Mouse (Mus musculus) ES-E14 (cell line): ENCODE results near the gene Abi3. TPM values are rescaled to one million over a fixed set of nuclear protein-coding genes. Genes with fewer than 3 reads are reported as not detected.

Experiments used
- DNase-seq: peaks from one replicate; pipeline ENCODE4 v3.0.0-alpha.2; 2013; ENCODE audit warnings: low read depth, low spot score
- H3K27ac ChIP-seq: 2 replicates; pipeline ENCODE4 v1.5.1; 2012; ENCODE audit warnings: low read depth, mild to moderate bottlenecking, low read length, moderate library complexity, mixed read lengths; ENCODE audit not compliant: poor library complexity, insufficient read depth, severe bottlenecking
- H3K36me3 ChIP-seq: 2 replicates; pipeline ENCODE4 v1.6.1; 2012; ENCODE audit warnings: mild to moderate bottlenecking, low read length, moderate library complexity, mixed read lengths; ENCODE audit not compliant: control insufficient read depth, poor library complexity, insufficient read depth, severe bottlenecking
- H3K4me1 ChIP-seq, 2 experiments: fragments of 150-350 bp in 1 of 2; sonication (generic) in 1 of 2; 2 replicates each; pipeline ENCODE4 v1.6.1; 2012; ENCODE audit warnings: low read length in 2 of 2, mild to moderate bottlenecking in 1 of 2, mixed read lengths in 1 of 2; ENCODE audit not compliant: control insufficient read depth in 2 of 2, insufficient read depth in 2 of 2, poor library complexity in 1 of 2
- H3K4me3 ChIP-seq, 2 experiments: fragments of 150-350 bp in 1 of 2; sonication (generic) in 1 of 2; 2 replicates each; pipeline ENCODE4 v1.5.1; 2012; ENCODE audit warnings: low read length in 2 of 2, low read depth in 1 of 2, mild to moderate bottlenecking in 1 of 2, mixed read lengths in 1 of 2; ENCODE audit not compliant: insufficient read depth in 1 of 2, poor library complexity in 1 of 2, severe bottlenecking in 1 of 2
- H3K9ac ChIP-seq: 2 replicates; pipeline ENCODE4 v1.6.1; 2012; ENCODE audit warnings: low read depth, mild to moderate bottlenecking, low read length, mixed read lengths; ENCODE audit not compliant: poor library complexity, insufficient read depth, severe bottlenecking
- H3K9me3 ChIP-seq: fragments of 150-350 bp; sonication (generic); 2 replicates; pipeline ENCODE4 v1.6.1; 2012; ENCODE audit warnings: low read depth, mild to moderate bottlenecking, low read length; ENCODE audit not compliant: control insufficient read depth, insufficient read depth
- CHD2 ChIP-seq: IDR thresholded peaks from 2 replicates; pipeline ENCODE4 v1.6.1; 2014; ENCODE audit warnings: mild to moderate bottlenecking, low read depth, low read length, inconsistent platforms
- HCFC1 ChIP-seq: IDR thresholded peaks from 2 replicates; pipeline ENCODE4 v1.6.1; 2012; ENCODE audit warnings: low read length, inconsistent platforms, borderline replicate concordance; ENCODE audit not compliant: insufficient read depth
- MAFK ChIP-seq: IDR thresholded peaks from 2 replicates; pipeline ENCODE4 v1.6.1; 2014; ENCODE audit warnings: mild to moderate bottlenecking, low read depth, low read length, inconsistent platforms; ENCODE audit not compliant: insufficient read depth
- ZC3H11A ChIP-seq: IDR thresholded peaks from 2 replicates; pipeline ENCODE4 v1.6.1; 2012; ENCODE audit warnings: low read depth, mild to moderate bottlenecking, inconsistent platforms, low read length, borderline replicate concordance
- ZNF384 ChIP-seq: IDR thresholded peaks from 2 replicates; pipeline ENCODE4 v1.6.1; 2012; ENCODE audit warnings: low read depth, low read length, inconsistent platforms
- in situ Hi-C, 2 experiments: fragments of 600-800 bp; cut with MboI; formaldehyde crosslinking; loops; one replicate each; pipeline ENCODE4 v1.15.1; 2025; ENCODE audit warnings: low sequenced_read_pairs in 2 of 2, inconsistent platforms in 1 of 2; ENCODE audit not compliant: unreplicated experiment in 2 of 2
- total RNA-seq: library from RNA; depleted of rRNA; stranded (reverse); fragments of 300-350 nt; gene quantifications from 2 replicates; pipeline ENCODE4 v1.2.3, GENCODE M21; 2012

Gene Abi3
- total RNA-seq, 1 experiment: 1.3 TPM

GRCm38 (mm10) chr11:95853684-95854083 is 11.4 kb upstream of the Abi3 start:
- no peak overlapping the region for H3K9ac ChIP-seq
- H3K4me1 ChIP-seq: peaks cover 0 to 4% of the 10 kb centered on the region in 2 experiments; a peak in 1 of 4 replicates
- H3K36me3 ChIP-seq: no peaks in the 10 kb centered on the region
- H3K4me3 ChIP-seq: no peak overlapping the region
- TF ChIP-seq ZC3H11A (no peak), HCFC1 (no peak), CHD2 (no peak), ZNF384 (no peak), MAFK (no peak)
- DNase-seq: no peak
- in situ Hi-C loops: no loop called here
- no peak overlapping the region for H3K27ac ChIP-seq
- H3K9me3 ChIP-seq: no peaks in the 10 kb centered on the region

GRCm38 (mm10) chr11:95850898-95851297 is 8.6 kb upstream of the Abi3 start:
- Histone ChIP-seq H3K4me3 (no peak overlapping the region), H3K9me3 (no peaks in the 10 kb centered on the region), H3K4me1 (no peaks in the 10 kb centered on the region), H3K36me3 (no peaks in the 10 kb centered on the region), H3K9ac (no peak overlapping the region), H3K27ac (no peak overlapping the region)
- TF ChIP-seq CHD2: no peak
- TF ChIP-seq MAFK: no peak
- TF ChIP-seq HCFC1: no peak
- TF ChIP-seq ZC3H11A: no peak
- TF ChIP-seq ZNF384: no peak
- in situ Hi-C loops: no loop called here
- no peak for DNase-seq

GRCm38 (mm10) chr11:95844935-95845334 is 2.7 kb upstream of the Abi3 start:
- peaks cover 11 to 20% of the 10 kb centered on the region in 2 experiments for H3K4me1 ChIP-seq
- no peak for DNase-seq
- TF ChIP-seq MAFK (no peak), CHD2 (no peak), ZNF384 (no peak), HCFC1 (no peak), ZC3H11A (no peak)
- no peak overlapping the region for H3K9ac ChIP-seq
- H3K36me3 ChIP-seq: no peaks in the 10 kb centered on the region
- no peak overlapping the region for H3K27ac ChIP-seq
- H3K9me3 ChIP-seq: no peaks in the 10 kb centered on the region
- in situ Hi-C loops: no loop called here
- H3K4me3 ChIP-seq: no peak overlapping the region

- Histone ChIP-seq H3K9ac (no peak overlapping the region), H3K4me1 (peaks cover 11 to 22% of the 10 kb centered on the region in 2 experiments), H3K4me3 (no peak overlapping the region), H3K9me3 (no peaks in the 10 kb centered on the region), H3K36me3 (no peaks in the 10 kb centered on the region), H3K27ac (no peak overlapping the region)
- no peak for TF ChIP-seq MAFK
- TF ChIP-seq ZNF384: no peak
- no peak for TF ChIP-seq ZC3H11A
- no peak for TF ChIP-seq CHD2
- TF ChIP-seq HCFC1: no peak
- DNase-seq: no peak
- in situ Hi-C loops: no loop called here
Measured at GRCm38 (mm10) chr11:95843421-95843950, 1.2 kb upstream of the Abi3 start.

- in situ Hi-C loops: no loop called here
- peaks cover 11 to 22% of the 10 kb centered on the region in 2 experiments for H3K4me1 ChIP-seq
- no peak overlapping the region for H3K9ac ChIP-seq
- no peaks in the 10 kb centered on the region for H3K9me3 ChIP-seq
- no peaks in the 10 kb centered on the region for H3K36me3 ChIP-seq
- no peak overlapping the region for H3K4me3 ChIP-seq
- TF ChIP-seq ZNF384 (no peak), CHD2 (no peak), MAFK (no peak), HCFC1 (no peak), ZC3H11A (no peak)
- no peak for DNase-seq
- no peak overlapping the region for H3K27ac ChIP-seq
Measured at GRCm38 (mm10) chr11:95842953-95843352, 677 bp upstream of the Abi3 start.
